Mouse (Mus musculus) large intestine, adult 2 months (tissue): ENCODE data around the gene Nf1. TPM values are rescaled to one million over a fixed set of nuclear protein-coding genes. Genes with fewer than 3 reads are reported as not detected.

ENCODE experiments used
- DNase-seq: peaks from one replicate; pipeline ENCODE4 v3.0.0-alpha.2; 2012; ENCODE audit warnings: low read depth, low spot score
- WGBS: fragments of 180-500 bp; shearing (Covaris S2); methylation state at CpG from one replicate; pipeline ENCODE4 v1.1.7; 2018; 5-methylcytosine and 5-hydroxymethylcytosine counted together
- polyA plus RNA-seq: library from polyadenylated mRNA; depleted of rRNA; stranded (reverse); fragments of >200 nt; gene quantifications from 2 replicates; pipeline ENCODE4 v1.2.3, GENCODE M21; 2012; rRNA removed

Gene Nf1
- polyA plus RNA-seq, 1 experiment: 5.3 TPM

GRCm38 (mm10) chr11:79617991-79618390 is 278.5 kb downstream of the Nf1 start:
- WGBS: 81% methylated on average over 8 of the region's 8 CpGs
- DNase-seq: no peak

- WGBS: 64% methylated on average over 5 of the region's 5 CpGs
- DNase-seq: no peak
These were observed 283.5 kb downstream of the Nf1 start for GRCm38 (mm10) chr11:79623029-79623428.

GRCm38 (mm10) chr11:79624801-79625302 is 285.4 kb downstream of the Nf1 start:
- DNase-seq: no peak
- 11% methylated on average over 4 of the region's 4 CpGs for WGBS

GRCm38 (mm10) chr11:79628716-79629115 is 289.2 kb downstream of the Nf1 start:
- 48% methylated on average over 3 of the region's 3 CpGs for WGBS
- no peak for DNase-seq

- DNase-seq: no peak
- 66% methylated on average over 7 of the region's 7 CpGs for WGBS
These were observed 290.4 kb downstream of the Nf1 start for GRCm38 (mm10) chr11:79629752-79630374.

- WGBS: 69% methylated on average over 6 of the region's 6 CpGs
- DNase-seq: no peak
These were observed 291.0 kb downstream of the Nf1 start for GRCm38 (mm10) chr11:79630521-79630920.

Other genes with a start within 250 kb of the Nf1 start
- gene Ksr1, start 193.3 kb upstream of the Nf1 start, polyA plus RNA-seq: 55.3 and 101 TPM in 2 replicates
- gene Wsb1, start 85.0 kb upstream of the Nf1 start, polyA plus RNA-seq: 41.8 and 58.0 TPM in 2 replicates
- not detected in 2 replicates for gene Gm9964, start 42.8 kb upstream of the Nf1 start, polyA plus RNA-seq
- 0.05 and 0.08 TPM in 2 replicates for gene Omg, start 164.4 kb downstream of the Nf1 start, polyA plus RNA-seq
- gene Evi2b, start 184.1 kb downstream of the Nf1 start, polyA plus RNA-seq: 8.9 and 9.0 TPM in 2 replicates
- gene Evi2, start 190.9 kb downstream of the Nf1 start, polyA plus RNA-seq: 0.24 and 0.58 TPM in 2 replicates
- 4.9 and 8.7 TPM in 2 replicates for gene Evi2a, start 190.9 kb downstream of the Nf1 start, polyA plus RNA-seq